Mouse (Mus musculus) large intestine, adult 2 months (tissue): ENCODE data around the gene Cacna1a. TPM values are rescaled to one million over a fixed set of nuclear protein-coding genes. Genes with fewer than 3 reads are reported as not detected.
A peak's percentile ranks its signal among the peaks of the same experiment; 100 is the strongest.

Experiments
- DNase-seq: peaks from one replicate; pipeline ENCODE4 v3.0.0-alpha.2; 2012; ENCODE audit warnings: low read depth, low spot score
- WGBS: fragments of 180-500 bp; shearing (Covaris S2); methylation state at CpG from one replicate; pipeline ENCODE4 v1.1.7; 2018; 5-methylcytosine and 5-hydroxymethylcytosine counted together
- polyA plus RNA-seq: library from polyadenylated mRNA; depleted of rRNA; stranded (reverse); fragments of >200 nt; gene quantifications from 2 replicates; pipeline ENCODE4 v1.2.3, GENCODE M21; 2012

Cacna1a gene
- polyA plus RNA-seq, 1 experiment, result 5.2 TPM

- 27% methylated on average over 3 of the region's 3 CpGs for WGBS
- DNase-seq, result no peak
Measured at GRCm38 (mm10) chr8:84650213-84650612, 262.0 kb downstream of the Cacna1a start.

- 44% methylated on average over 9 of the region's 9 CpGs for WGBS
- DNase-seq, result no peak
Measured at GRCm38 (mm10) chr8:84653092-84653631, 264.9 kb downstream of the Cacna1a start.

GRCm38 (mm10) chr8:84654597-84654996 is 266.4 kb downstream of the Cacna1a start:
- no peak for DNase-seq
- 45% methylated on average over 4 of the region's 4 CpGs for WGBS

- DNase-seq, result no peak
- 19% methylated on average over 15 of the region's 15 CpGs for WGBS
Measured at GRCm38 (mm10) chr8:84655336-84656190, 267.3 kb downstream of the Cacna1a start.

GRCm38 (mm10) chr8:84656191-84656525 is 267.9 kb downstream of the Cacna1a start:
- DNase-seq, result no peak
- WGBS, result 5% methylated on average over 10 of the region's 10 CpGs

GRCm38 (mm10) chr8:84656641-84657126 is 268.4 kb downstream of the Cacna1a start:
- under 1% methylated on average over 23 of the region's 23 CpGs for WGBS
- peak; percentile 90 for DNase-seq

- no peak for DNase-seq
Measured at GRCm38 (mm10) chr8:84657203-84657602, 269.0 kb downstream of the Cacna1a start.

- DNase-seq, result peak; percentile 87
- WGBS, result 30% methylated on average over 4 of the region's 4 CpGs
Measured at GRCm38 (mm10) chr8:84657680-84658079, 269.4 kb downstream of the Cacna1a start.

- 58% methylated on average over 1 of the region's 1 CpGs for WGBS
- no peak for DNase-seq
Measured at GRCm38 (mm10) chr8:84658951-84659350, 270.7 kb downstream of the Cacna1a start.

- WGBS, result 5% methylated on average over 33 of the region's 33 CpGs
- no peak for DNase-seq
Measured at GRCm38 (mm10) chr8:84659936-84660818, 271.9 kb downstream of the Cacna1a start.

- peak; percentile 78 for DNase-seq
- WGBS, result 4% methylated on average over 20 of the region's 20 CpGs
Measured at GRCm38 (mm10) chr8:84660819-84661457, 272.7 kb downstream of the Cacna1a start.

- under 1% methylated on average over 24 of the region's 24 CpGs for WGBS
- DNase-seq, result peak; percentile 92
Measured at GRCm38 (mm10) chr8:84661458-84661871, 273.2 kb downstream of the Cacna1a start.

- WGBS, result under 1% methylated on average over 61 of the region's 61 CpGs
- no peak for DNase-seq
Measured at GRCm38 (mm10) chr8:84661961-84662571, 273.8 kb downstream of the Cacna1a start.

- under 1% methylated on average over 27 of the region's 27 CpGs for WGBS
- DNase-seq, result no peak
Measured at GRCm38 (mm10) chr8:84662581-84663065, 274.4 kb downstream of the Cacna1a start, which contains the start of gene Ier2. Gene Ier2 (minus strand): TSS chr8:84662852.

- DNase-seq, result peak; percentile 90
- 1% methylated on average over 43 of the region's 43 CpGs for WGBS
Measured at GRCm38 (mm10) chr8:84663483-84664327, 275.5 kb downstream of the Cacna1a start.

GRCm38 (mm10) chr8:84664566-84665384 is 276.5 kb downstream of the Cacna1a start:
- under 1% methylated on average over 29 of the region's 29 CpGs for WGBS
- DNase-seq, result peak; percentile 76

GRCm38 (mm10) chr8:84665385-84665893 is 277.2 kb downstream of the Cacna1a start:
- 2% methylated on average over 14 of the region's 14 CpGs for WGBS
- no peak for DNase-seq
